Mouse (Mus musculus) T-helper 17 cell (primary cell): ENCODE measurements at regions not wholly inside any gene's neighbourhood (a gene's known extent, or its start where the extent isn't known, plus 50 kb on each side); places are given as distances from the start of the nearest gene placed in this dataset.

Source experiments
- in situ Hi-C, 2 experiments: fragments of 300-600 bp; cut with MboI, MseI; formaldehyde crosslinking; loops; 1 replicate in 1 of 2; 2 replicates in 1 of 2; pipeline ENCODE4 v1.15.1; 2025; ENCODE audit warnings: high pct_unique_total_duplicates in 2 of 2

DNA sequence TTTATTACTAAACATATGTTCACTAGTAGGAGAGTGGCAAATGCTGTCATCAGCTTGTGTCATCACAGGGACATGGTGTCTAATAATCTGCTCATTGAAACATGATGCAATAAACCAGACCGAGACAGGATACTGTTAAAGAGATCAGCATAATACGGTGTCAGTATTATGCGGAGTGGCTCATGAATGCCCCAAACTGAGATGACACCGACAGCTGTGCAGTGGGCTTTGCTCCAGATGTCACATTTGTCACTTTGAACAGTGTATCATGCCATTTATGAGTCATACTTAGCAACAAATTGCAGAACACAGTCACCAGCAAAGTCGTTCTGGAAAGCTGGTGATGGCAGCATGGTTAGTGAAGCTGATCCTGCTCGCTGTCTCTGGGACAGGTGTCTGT lies 527.2 kb downstream of the Triml1 start:
- in situ Hi-C loops, result no loop called here

DNA sequence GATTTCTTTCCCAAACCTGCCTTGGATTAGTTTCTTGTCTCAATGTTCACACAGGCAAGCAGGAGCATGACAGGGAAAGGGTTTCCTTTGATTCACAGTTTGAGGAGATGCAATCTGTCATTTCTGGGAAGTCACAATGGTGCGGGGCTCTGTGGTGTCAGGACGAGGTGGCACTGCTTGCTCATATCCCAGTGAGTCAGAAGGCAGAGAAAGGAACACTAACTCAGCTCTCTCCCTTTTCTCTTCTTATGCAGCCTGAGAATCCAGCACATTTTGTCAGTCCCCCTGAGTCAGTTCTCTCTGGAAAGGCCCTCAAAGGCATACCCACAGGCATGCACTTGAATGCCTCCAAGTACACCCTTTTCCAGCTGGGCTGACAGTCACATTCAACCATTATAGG lies 544.6 kb downstream of the Triml1 start:
- in situ Hi-C loops, result loop anchor here in 1 of 2 experiments (5.0 kb wide), 2 partner anchors 39 to 51 kb away; no protein-coding TSS in a partner anchor
